Mouse (Mus musculus): ENCODE results near the gene Armc7.
"Not testable (repeated sequence)": the region's sequence is repeated elsewhere in the genome, so short reads cannot be mapped to it uniquely, and the experiment has no call there.

DNA sequence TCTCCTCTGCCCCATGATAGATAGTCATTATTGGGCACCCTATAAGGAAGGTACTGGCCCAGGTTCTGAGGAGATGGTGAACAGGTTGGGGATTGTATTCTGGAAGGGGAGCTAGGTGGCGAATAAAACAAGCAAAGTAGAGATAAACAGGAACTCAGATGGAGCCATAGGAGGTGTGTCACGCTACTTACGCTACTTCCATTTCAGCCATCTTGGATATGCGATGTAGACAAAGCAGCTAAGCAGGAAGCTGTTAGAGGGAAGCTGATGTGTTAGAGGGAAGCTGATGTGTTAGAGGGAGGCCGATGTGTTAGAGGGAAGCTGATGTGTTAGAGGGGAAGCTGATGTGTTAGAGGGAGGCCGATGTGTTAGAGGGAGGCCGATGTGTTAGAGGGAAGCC, 1.9 kb downstream of the Armc7 start:
- TF ChIP-seq CTCF (conservative IDR thresholded peaks at IDR 0.05 in 1 of 2, IDR thresholded peaks at IDR 0.05 in 1 of 2; ENCODE audit: low read depth in 2 of 2, low read length in 2 of 2); MAFK (IDR thresholded peaks at IDR 0.05; ENCODE audit: insufficient replicate concordance, low read length); MAX (IDR thresholded peaks at IDR 0.05; ENCODE audit: low read length); EP300 (IDR thresholded peaks at IDR 0.05; ENCODE audit: low read length); BHLHE40 (IDR thresholded peaks at IDR 0.05; ENCODE audit: low read depth, low read length); POLR2AphosphoS2 (IDR thresholded peaks at IDR 0.05; ENCODE audit: low read depth, low read length); IRF4 (IDR thresholded peaks at IDR 0.05; ENCODE audit: low read depth, low read length); SMC3 (IDR thresholded peaks at IDR 0.05; ENCODE audit: low read depth, low read length); USF1 (IDR thresholded peaks at IDR 0.05; ENCODE audit: low read depth, low read length); CHD2 (IDR thresholded peaks at IDR 0.05; ENCODE audit: low read length): not testable (repeated sequence)
- TF ChIP-seq POLR2A (IDR thresholded peaks at IDR 0.05; ENCODE audit: low read depth, low read length) (peak; percentile 63), HCFC1 (IDR thresholded peaks at IDR 0.05; ENCODE audit: low read depth, low read length) (peak; percentile 57), NRF1 (IDR thresholded peaks at IDR 0.05; ENCODE audit: low read depth, low read length) (peak; percentile 43; the same call in 1 of the 2 replicates), SIN3A (IDR thresholded peaks at IDR 0.05; ENCODE audit: low read length) (peak; percentile 67)
